Mouse (Mus musculus): ENCODE measurements around the gene Eif4a2.

- no peak for TF ChIP-seq CTCF (conservative IDR thresholded peaks at IDR 0.05; ENCODE audit: low read length)
- no peak for TF ChIP-seq POU5F1 (IDR thresholded peaks at IDR 0.05; ENCODE audit: borderline replicate concordance, low read length)
Observed at GRCm38 (mm10) chr16:23113903-23114302, 6.7 kb downstream of the Eif4a2 start.

All from E14TG2a.4 (cell line).